Mouse (Mus musculus): ENCODE data around the gene Tomm70a. TPM values are rescaled to one million over a fixed set of nuclear protein-coding genes. Genes with fewer than 3 reads are reported as not detected.

Gene Tomm70a
- polyA plus RNA-seq, 1 experiment: 82.6 TPM

DNA sequence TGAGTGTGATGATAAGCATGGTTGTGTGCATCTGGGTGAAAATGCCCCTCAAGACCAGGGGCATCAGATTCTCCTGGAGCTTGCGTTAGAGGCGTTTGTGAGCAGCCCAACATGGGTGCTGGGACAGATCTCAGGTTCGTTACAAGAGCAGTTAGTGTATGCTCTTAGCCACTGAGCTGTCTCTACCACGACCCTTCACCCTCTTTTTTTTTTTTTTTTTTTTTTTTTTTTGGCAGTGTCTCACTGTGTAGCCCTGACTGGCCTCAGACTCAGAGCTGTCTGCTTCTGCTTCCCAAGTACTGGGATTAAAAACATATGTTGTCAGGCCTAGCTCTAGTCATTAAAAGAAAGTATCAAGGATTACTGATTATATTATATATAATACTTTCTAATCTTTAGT is 4.8 kb downstream of the Tomm70a start:
- TF ChIP-seq GATA1 (IDR thresholded peaks at IDR 0.05; ENCODE audit: low read length): no peak

DNA sequence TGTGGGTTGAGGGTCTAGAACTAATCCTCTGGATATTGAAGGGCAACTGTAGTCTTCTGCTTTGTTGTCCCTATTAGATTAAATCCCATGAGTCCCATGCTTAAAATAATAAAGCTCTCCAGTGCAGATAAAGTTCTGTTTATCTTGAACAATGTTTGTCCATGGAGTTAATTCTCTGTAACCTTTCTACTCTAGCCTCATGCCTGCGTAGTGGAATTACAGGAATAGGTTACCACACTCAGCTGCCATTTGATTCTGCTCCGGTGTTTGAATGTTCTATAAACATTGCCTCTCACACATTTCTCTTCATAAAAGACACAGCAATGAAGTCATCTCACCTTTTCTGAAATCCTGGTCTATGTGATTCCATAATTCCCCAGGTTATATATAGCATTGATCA is 6.3 kb downstream of the Tomm70a start:
- no peak for TF ChIP-seq GATA1 (IDR thresholded peaks at IDR 0.05; ENCODE audit: low read length)

DNA sequence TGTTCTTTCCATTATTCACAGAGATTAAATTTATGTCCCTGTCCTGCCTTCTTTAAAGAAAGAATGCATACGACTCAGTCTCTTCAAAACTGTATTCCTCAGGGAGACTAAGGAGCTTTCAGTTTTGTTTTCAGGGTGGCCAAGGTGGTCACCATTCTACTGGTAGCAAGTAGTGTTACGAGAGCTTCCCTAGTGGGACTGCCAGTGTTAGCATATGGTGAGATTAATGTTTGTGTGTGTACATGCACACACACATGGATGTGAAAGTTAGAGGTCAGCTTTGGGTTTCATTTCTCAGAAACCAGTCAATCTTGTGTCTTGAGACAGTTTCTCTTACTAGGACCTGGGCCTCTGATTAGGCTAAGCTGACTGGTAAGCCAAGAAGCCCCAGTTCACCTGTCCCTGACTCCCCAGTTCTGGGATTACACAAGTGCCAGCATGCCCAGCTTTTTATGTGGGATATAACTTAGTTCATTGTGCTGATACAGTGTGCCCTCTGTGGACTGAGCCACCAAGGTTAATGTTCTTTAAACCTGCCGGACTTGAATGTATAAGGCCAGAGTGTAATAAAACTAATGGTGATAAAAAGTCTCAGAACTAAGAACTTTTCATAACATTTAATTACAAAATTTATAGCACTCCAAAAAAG is 9.4 kb downstream of the Tomm70a start:
- no peak for TF ChIP-seq GATA1 (IDR thresholded peaks at IDR 0.05; ENCODE audit: low read length)

DNA sequence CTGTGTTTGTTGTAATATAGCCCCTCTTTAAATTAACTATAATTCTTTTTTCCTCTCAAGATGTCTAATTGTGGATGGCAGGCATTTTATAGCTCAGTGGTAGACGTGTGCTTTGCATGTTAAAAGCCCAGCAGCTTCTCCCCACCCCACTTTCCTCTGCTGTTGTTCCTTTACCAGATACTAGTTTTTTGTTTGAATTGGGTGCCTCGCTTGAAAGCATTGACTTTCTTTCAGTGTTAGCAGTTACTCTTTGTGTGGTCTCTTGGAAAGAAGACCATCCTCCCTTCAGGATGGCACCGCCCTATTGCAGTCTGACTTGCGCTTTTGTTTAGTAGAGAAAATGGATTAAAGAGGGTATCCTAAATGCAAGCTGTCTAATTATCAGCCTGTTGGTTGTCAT is 10.0 kb downstream of the Tomm70a start:
- TF ChIP-seq GATA1 (IDR thresholded peaks at IDR 0.05; ENCODE audit: low read length): no peak

DNA sequence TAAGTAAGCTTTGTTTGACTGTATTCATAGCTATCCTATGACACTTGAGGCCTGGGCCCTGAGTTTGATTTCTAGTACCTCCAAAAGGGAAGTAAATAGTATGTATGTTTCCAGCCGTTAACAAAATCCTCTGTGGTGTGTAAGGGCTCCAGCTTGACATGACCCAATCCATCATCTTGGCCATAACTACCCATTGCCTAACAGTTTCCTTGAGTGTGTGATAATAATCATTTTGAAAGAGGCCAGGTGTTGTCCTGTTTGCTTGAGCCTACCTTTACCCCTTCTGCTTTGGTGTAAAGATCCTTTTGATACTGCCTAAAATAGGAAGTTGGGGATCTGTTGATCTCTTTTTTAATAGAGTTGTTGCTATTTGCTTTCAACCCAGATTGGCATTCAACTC is 10.8 kb downstream of the Tomm70a start:
- TF ChIP-seq GATA1 (IDR thresholded peaks at IDR 0.05; ENCODE audit: low read length): no peak

DNA sequence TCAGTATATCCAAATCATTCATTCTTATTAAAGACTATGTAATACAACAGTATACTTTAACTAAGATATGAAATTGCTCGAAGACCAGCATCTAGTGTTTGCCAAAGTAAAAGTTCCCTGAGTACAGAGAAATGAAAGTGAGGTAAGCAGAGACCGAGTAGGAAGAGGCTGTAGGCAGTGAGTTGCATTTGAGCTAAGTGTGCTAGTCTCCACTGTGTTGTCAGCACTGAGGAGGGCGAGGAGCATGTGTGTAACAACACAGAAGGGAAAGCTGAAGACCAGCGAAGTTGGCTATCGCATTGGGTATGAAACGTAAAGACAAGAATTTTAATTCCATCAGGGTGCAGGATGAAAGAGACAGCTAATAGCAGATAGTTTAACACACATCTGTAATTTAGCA is 12.1 kb downstream of the Tomm70a start:
- no peak for TF ChIP-seq GATA1 (IDR thresholded peaks at IDR 0.05; ENCODE audit: low read length)

DNA sequence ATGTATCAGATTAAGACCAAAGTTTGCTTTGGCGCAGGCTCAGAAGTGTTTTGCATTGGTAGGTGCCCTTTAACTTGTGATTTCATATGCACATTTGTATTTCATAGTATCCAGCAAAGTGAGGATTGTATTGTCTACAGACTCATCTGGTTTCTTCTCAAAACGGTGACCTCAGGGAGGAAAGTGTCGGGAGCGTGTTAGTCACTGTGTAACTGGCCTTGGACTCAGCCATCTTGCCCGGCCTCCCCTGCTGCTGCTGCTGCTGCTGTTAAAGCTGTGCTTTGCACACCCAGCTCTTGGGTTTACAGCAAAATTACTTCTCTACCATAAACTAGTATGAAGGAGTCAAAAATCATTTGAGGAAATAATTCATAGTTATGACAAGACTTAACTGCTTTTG is 23.2 kb downstream of the Tomm70a start:
- no peak for TF ChIP-seq GATA1 (IDR thresholded peaks at IDR 0.05; ENCODE audit: low read length)

DNA sequence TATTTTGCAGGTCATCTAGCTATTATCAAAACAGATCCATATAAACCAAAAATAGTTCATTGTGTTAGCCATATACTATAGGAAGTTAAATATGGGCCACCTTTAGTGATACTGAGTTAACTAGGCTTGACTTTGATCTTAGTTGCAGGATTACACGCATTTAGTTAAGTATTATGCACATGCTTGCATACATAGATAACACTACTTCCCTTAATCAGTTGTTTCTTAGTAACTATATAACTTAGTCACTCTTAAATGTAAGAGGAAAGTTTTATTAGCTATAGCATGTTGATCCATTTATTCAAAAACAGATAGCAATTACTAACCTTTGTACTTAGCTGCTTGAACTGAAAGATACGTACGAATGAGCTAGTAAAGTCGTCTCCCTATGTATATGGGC is 29.9 kb downstream of the Tomm70a start:
- no peak for TF ChIP-seq GATA1 (IDR thresholded peaks at IDR 0.05; ENCODE audit: low read length)

DNA sequence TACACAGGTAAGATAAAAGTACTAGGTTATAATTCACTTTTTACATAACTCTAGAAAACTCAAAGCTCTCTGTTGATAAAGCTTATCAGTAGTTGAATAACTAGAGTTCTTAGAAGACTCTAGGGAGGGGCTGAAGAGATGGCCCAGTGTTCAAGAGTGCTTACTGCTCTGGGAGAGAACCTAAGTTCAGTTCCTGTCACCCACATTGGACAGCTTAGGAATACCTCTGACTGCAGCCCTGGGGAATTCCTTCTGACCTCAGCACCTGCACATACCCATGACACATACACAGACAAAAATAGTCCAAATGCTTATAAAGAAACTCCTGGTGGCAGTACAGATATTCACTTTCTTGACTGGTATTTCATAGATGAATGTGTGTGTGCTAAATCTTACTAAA is 34.4 kb downstream of the Tomm70a start:
- no peak for TF ChIP-seq GATA1 (IDR thresholded peaks at IDR 0.05; ENCODE audit: low read length)

DNA sequence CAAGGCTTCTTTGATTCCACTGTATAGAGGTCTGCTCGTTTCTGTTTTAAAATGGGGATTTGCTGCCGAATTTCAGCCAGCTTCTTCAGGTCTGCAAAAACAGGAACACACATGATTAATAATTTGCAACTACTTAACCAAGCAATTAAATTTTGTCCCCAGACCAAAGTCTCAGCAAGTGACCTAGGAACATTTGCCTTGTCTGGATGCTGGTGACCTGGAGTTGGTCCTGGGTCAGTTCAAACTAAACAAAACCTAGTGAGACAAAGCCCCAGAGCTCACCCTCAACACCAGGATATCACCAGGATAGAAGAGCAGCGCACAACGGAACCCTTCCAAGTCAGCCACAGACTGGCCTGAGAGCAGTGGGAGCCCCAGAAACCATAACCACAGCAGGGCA is 35.6 kb downstream of the Tomm70a start:
- no peak for TF ChIP-seq GATA1 (IDR thresholded peaks at IDR 0.05; ENCODE audit: low read length)

DNA sequence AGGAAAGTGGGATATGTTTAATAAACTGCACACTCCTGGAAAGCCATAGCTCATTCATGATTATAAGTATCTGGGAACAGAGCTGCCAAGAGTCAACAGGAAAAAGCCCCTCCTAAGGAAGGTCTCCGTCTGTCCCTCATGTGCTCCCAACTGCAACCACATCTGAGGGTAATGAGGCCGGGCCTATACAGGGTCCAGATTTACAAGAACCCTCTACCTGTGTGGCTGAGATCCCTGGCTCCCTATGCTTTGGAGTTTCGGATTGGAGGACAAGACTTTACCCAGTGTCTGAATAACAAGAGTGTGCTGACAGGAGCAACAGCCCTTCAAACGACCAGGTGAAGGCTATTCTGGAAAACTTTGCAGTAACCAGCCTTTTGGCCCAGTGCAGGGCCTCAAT is 36.2 kb downstream of the Tomm70a start:
- TF ChIP-seq GATA1 (IDR thresholded peaks at IDR 0.05; ENCODE audit: low read length): no peak

DNA sequence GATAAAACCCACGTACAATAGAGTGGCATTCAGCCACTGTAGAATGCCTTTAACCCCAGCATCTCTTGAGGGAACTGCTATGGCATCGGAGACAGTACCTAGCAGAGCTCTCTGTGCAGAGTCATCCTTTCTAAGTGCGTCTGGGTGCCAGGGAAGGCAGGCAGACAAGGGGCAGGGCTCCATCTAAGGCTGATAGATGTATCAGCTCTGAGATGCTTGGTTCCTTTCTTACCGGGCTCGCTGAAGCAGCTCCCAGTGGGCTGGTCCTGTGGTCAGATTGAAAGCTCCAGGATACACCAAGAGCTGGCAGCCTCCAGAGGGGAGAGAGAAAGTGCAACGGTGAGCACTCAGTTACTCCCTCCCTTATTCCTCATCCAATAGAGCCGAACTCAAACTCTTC is 38.3 kb downstream of the Tomm70a start:
- TF ChIP-seq GATA1 (IDR thresholded peaks at IDR 0.05; ENCODE audit: low read length): no peak

DNA sequence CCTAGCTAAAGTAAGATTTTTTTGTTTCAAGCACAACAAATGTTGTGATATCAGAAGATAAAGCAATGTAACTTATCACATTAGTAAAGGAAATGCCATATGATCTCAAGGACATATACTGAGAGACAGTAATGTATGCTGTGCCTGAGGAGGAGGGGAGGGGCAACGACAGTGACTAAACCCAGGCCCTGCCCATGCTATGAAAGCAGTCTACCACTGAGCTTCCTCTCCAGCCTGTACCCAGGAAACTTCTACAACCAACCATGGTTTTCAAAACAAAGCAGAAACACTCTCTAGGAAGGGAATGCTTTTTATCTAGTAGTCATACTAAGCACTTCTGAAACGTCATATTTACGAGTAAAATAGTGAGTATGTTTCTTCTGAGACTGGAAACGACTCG is 41.3 kb downstream of the Tomm70a start:
- no peak for TF ChIP-seq GATA1 (IDR thresholded peaks at IDR 0.05; ENCODE audit: low read length)

DNA sequence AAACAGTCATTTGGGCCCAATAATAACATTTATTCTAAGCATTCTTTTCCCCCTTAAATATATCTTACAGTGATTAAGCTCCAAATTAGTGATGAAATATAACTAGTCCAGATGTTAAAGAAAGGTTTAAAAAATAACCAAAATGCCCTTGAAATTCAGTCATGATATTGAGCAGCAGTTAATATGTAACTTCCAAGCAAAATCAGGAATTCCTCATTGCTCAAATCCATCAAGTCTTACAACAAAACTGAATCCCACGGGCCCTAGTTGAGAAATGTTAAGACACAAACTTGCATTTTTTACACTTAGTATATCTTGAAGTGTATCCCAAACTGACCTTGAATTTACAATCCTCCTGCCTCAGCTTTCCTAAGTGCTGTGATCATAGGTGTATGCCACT is 42.2 kb downstream of the Tomm70a start:
- TF ChIP-seq GATA1 (IDR thresholded peaks at IDR 0.05; ENCODE audit: low read length): no peak

DNA sequence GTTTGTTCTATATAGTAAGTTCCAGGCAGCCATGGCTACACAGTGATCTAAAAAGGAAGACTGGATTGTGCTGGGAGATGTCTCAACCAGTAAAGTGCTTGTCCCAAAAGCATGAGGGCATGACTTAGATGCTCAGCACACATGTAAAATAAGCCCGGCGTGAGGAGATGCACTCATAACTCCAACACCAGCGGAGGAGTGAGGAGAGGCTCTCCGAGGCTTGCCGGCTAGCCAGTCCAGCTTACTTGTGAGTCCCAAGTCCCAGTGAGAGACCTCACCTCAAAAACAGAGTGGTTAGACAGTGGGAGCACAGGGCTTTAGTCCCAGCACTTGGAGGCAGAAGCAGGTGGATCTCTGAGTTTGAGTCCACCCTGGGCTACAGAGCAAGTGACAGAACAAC is 43.7 kb downstream of the Tomm70a start:
- TF ChIP-seq GATA1 (IDR thresholded peaks at IDR 0.05; ENCODE audit: low read length): no peak

DNA sequence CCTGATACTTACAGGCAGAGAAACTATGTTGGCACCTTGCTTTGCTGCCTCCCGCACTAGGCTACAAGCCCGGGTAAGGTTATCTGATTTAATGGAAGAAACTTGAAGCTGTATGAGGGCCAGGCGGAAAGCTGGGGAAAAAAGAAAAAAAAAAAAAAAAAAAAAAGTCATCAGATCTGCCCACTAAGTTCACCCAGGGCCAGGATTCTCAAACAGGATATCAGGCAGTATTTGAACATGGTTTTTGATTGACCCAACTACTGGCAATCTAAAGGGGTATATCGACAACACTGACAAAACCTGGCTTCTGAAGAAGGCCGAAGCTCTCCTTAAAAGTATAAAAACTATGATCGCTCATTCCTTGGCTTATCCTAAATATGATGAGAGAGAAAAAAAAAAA is 44.6 kb downstream of the Tomm70a start:
- TF ChIP-seq GATA1 (IDR thresholded peaks at IDR 0.05; ENCODE audit: low read length): no peak

DNA sequence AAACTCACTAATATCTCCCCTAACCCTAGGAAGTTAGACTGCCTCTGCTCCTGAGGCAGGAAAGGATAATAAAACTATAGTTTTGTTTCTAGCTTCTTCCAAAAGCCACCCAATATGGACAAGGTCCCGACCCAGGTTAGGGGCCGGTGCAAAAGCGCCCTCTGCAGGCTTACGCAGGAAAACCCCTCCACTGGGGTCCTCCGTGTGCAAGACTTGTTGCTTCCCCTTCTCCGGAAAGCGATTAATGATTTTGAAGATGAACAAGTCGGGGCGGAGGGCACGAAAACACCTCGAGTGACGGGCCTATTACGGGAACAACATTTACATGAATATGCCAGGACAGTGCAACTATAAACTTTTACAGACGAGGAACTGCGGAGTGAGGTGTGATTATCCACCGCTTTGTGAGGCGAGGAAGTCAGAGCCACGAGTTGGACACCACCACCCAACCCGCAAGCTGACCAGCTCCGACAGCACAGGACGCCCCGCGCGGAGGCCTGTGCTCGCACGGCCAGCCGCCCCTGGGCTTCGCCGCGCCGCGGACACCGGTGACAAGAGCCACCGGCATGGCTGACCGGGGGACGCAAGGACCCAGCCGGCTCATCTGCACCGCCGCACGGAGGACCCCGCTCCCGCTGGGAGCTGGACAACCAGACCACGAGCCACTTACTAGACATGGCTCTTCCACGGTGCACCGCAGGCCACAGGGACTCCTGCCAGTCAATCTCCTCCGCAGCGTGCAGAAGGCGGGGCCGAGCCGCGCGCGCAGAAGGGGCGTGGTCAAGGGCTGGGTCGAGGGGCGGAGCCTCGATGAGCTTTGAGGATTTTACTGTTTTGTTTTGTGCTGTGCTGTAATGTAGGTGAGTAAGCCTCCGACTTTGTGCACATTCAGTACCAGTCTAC is 45.4 kb downstream of the Tomm70a start, which contains the start of gene Nit2:
TSS of gene Nit2 (minus strand) at position 731 of the 903 bp plus-strand sequence.
- no peak for TF ChIP-seq GATA1 (IDR thresholded peaks at IDR 0.05; ENCODE audit: low read length)

Measured in G1E-ER4 (cell line).